Mouse (Mus musculus) forebrain, embryonic 11.5 days (tissue): Measurements from ENCODE around the gene Ptchd4. TPM values are rescaled to one million over a fixed set of nuclear protein-coding genes. Genes with fewer than 3 reads are reported as not detected.

Experiments
- ATAC-seq: fragments of 200-750 bp; cut with Nextera tagmentation; replicated peaks from 2 replicates; pipeline ENCODE4 v1.8.0; 2017; ENCODE audit warnings: moderate TSS enrichment; ENCODE audit not compliant: low FRiP score
- DNase-seq: peaks from one replicate; pipeline ENCODE4 v3.0.0-alpha.2; 2017; ENCODE audit warnings: low spot score
- H3K27ac ChIP-seq: fragments of 300-500 bp; sonication (generic); 2 replicates; pipeline ENCODE4 v1.5.1; 2014; ENCODE audit warnings: low read depth, low read length
- H3K27me3 ChIP-seq: fragments of 300-500 bp; sonication (generic); 2 replicates; pipeline ENCODE4 v1.6.1; 2014; ENCODE audit warnings: mild to moderate bottlenecking, low read length, mixed read lengths; ENCODE audit not compliant: control insufficient read depth, insufficient read depth
- H3K36me3 ChIP-seq: fragments of 300-500 bp; sonication (generic); 2 replicates; pipeline ENCODE4 v1.6.1; 2014; ENCODE audit warnings: mild to moderate bottlenecking, low read length, moderate library complexity, mixed read lengths; ENCODE audit not compliant: control insufficient read depth, insufficient read depth
- H3K4me1 ChIP-seq: fragments of 300-500 bp; sonication (generic); replicated peaks from 2 replicates; pipeline ENCODE4 v1.6.1; 2014; ENCODE audit warnings: low read length, mixed read lengths; ENCODE audit not compliant: control insufficient read depth, insufficient read depth
- H3K4me2 ChIP-seq: fragments of 300-500 bp; sonication (generic); 2 replicates; pipeline ENCODE4 v1.6.1; 2014; ENCODE audit warnings: low read depth, mild to moderate bottlenecking, low read length, moderate library complexity, mixed read lengths; ENCODE audit not compliant: severe bottlenecking
- H3K4me3 ChIP-seq: fragments of 300-500 bp; sonication (generic); 2 replicates; pipeline ENCODE4 v1.5.1; 2014; ENCODE audit warnings: low read depth, low read length
- H3K9ac ChIP-seq: fragments of 300-500 bp; sonication (generic); 2 replicates; pipeline ENCODE4 v1.6.1; 2014; ENCODE audit warnings: low read length
- H3K9me3 ChIP-seq: fragments of 300-500 bp; sonication (generic); 2 replicates; pipeline ENCODE4 v1.6.1; 2016; ENCODE audit warnings: low read length, mixed read lengths; ENCODE audit not compliant: control insufficient read depth
- WGBS: fragments of 180-500 bp; shearing (Covaris S2); extraction: QIAGEN DNeasy Blood & Tissue Kit; methylation state at CpG from one replicate; pipeline ENCODE4 v1.1.7; 2014; 5-methylcytosine and 5-hydroxymethylcytosine counted together
- polyA plus RNA-seq: library from polyadenylated mRNA; unstranded; fragments of >200 nt; fragmentation: Nextera tagmentation; extraction: Ambion mirVana; gene quantifications from 2 replicates; pipeline ENCODE4 v1.2.1, GENCODE M21; 2014

Gene Ptchd4
- 5.2 and 5.7 TPM in 2 replicates for polyA plus RNA-seq

GRCm38 (mm10) chr17:42315669-42316611, at the start of gene Ptchd4:
Gene Ptchd4, plus strand, starts transcription at chr17:42315947.
- under 1% methylated on average over 55 of the region's 56 CpGs for WGBS
- ATAC-seq (peak; percentile 81), DNase-seq (peak; percentile 79)
- peak within 1 kb of the TSS; percentile 60 for H3K4me3 ChIP-seq
- no peaks in the 10 kb centered on the region for H3K36me3 ChIP-seq
- peak within 1 kb of the TSS; percentile 88 for H3K4me2 ChIP-seq
- peaks cover 2% of the 10 kb centered on the region; the same call in 1 of the 2 replicates for H3K4me1 ChIP-seq
- H3K27ac ChIP-seq = no peak within 1 kb of the TSS
- peak within 1 kb of the TSS; percentile 68 for H3K9ac ChIP-seq
- no peaks in the 10 kb centered on the region for H3K9me3 ChIP-seq
- 0 out of 2 replicates have a peak, but pooled peaks cover 2% of the 10 kb centered on the region for H3K27me3 ChIP-seq

DNA sequence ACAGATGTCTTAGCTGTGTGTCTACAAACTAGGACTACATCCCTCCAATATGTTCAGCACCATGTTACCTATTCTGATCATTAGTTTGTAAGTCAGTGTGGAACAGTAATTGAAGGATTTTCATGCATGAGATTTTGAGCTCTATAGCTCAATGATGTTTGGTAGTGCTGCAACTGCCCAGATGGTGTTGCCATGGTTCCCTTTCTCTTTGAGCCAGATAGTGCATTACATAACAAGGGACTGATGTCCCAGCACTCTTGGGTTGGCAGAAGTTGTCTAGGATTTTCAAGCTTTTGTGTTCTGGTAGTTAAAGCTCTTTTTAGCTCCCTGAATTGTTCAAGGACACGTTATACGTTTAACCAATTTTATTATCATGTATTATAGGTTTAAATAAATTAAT, 38.9 kb upstream of the Ptchd4 start:
- Histone ChIP-seq H3K27me3 (no peaks in the 10 kb centered on the region), H3K4me3 (no peak overlapping the region), H3K36me3 (no peaks in the 10 kb centered on the region), H3K9me3 (no peaks in the 10 kb centered on the region), H3K9ac (no peak overlapping the region), H3K27ac (no peak overlapping the region), H3K4me1 (no peaks in the 10 kb centered on the region), H3K4me2 (no peak overlapping the region)
- DNase-seq = no peak
- no peak for ATAC-seq
- 91% methylated on average over 2 of the region's 2 CpGs for WGBS

DNA sequence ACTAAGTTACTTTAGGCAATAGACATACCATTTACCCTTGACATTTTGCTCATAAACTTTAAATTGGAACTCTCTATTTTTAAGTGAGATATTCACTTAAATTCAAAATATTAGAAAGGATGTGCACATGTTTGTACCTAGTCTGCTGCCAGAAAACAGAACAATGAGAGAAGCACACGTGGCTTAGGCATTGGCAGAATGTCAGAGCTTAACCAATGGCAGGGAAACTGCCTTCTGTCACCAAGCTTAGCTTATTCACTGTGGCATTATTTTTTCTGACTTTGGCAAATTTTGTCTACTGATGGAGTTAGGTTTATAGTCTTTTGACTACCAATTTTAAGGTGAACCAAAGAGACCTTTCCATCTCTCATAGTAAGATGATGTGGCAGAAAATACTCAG, 31.4 kb upstream of the Ptchd4 start:
- Histone ChIP-seq H3K27me3 (no peaks in the 10 kb centered on the region), H3K9ac (no peak overlapping the region), H3K36me3 (no peaks in the 10 kb centered on the region), H3K4me1 (no peaks in the 10 kb centered on the region), H3K4me3 (no peak overlapping the region), H3K4me2 (no peak overlapping the region), H3K9me3 (no peaks in the 10 kb centered on the region), H3K27ac (no peak overlapping the region)
- ATAC-seq (no peak), DNase-seq (no peak)
- WGBS = 71% methylated on average over 1 of the region's 1 CpGs

- DNase-seq (no peak), ATAC-seq (no peak)
- no peak overlapping the region for H3K4me3 ChIP-seq
- H3K36me3 ChIP-seq = no peaks in the 10 kb centered on the region
- no peak overlapping the region for H3K27ac ChIP-seq
- H3K9me3 ChIP-seq = no peaks in the 10 kb centered on the region
- WGBS = 73% methylated on average over 3 of the region's 3 CpGs
- no peaks in the 10 kb centered on the region for H3K4me1 ChIP-seq
- H3K9ac ChIP-seq = no peak overlapping the region
- no peak overlapping the region for H3K4me2 ChIP-seq
- H3K27me3 ChIP-seq = no peaks in the 10 kb centered on the region
Observed at GRCm38 (mm10) chr17:42286255-42286654, 29.5 kb upstream of the Ptchd4 start.

DNA sequence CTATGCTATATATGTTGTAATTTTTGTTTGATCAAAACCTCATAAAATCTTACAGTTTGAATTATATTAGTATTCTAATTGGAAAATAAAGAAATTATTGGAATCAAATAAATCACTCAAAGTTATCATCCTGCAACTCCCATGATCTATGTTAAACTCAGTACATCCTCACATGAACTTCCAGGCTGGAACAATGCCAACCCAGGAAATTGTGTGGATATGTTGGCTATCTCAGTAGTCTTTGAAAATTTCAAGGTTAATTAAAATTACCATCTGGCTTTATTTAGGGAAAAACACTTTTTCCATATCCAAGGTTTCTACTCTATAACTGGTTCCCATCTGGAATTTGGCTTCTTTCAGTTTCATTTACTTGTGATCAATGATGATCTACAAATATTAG, 25.4 kb upstream of the Ptchd4 start:
- no peak for ATAC-seq
- Histone ChIP-seq H3K4me1 (no peaks in the 10 kb centered on the region), H3K4me3 (no peak overlapping the region), H3K27ac (no peak overlapping the region), H3K9me3 (no peaks in the 10 kb centered on the region), H3K27me3 (no peaks in the 10 kb centered on the region), H3K9ac (no peak overlapping the region), H3K36me3 (no peaks in the 10 kb centered on the region), H3K4me2 (no peak overlapping the region)
- no peak for DNase-seq

DNA sequence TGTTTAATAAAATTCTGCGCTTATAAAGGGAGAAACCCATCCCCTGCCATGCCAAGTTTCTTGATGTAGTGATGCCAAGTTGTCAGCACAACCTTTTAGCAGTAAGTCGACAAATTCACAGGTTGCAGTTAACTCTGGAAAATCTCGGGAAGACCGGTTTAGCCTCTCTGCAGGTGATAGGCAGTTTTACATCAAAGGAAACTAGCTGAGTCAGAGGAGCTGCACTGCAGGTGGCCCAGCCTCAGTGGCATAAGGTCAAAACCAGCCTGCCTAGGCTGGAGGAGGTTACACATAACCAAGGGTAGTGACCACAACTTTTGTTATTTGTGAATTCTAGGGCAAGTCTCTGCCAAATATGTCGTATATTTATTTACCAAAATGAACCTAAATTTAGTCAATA, 24.0 kb upstream of the Ptchd4 start:
- 58% methylated on average over 5 of the region's 5 CpGs for WGBS
- Histone ChIP-seq H3K27ac (no peak overlapping the region), H3K27me3 (no peaks in the 10 kb centered on the region), H3K9me3 (no peaks in the 10 kb centered on the region), H3K9ac (no peak overlapping the region), H3K4me1 (no peaks in the 10 kb centered on the region), H3K4me3 (no peak overlapping the region), H3K4me2 (no peak overlapping the region), H3K36me3 (no peaks in the 10 kb centered on the region)
- DNase-seq (no peak), ATAC-seq (no peak)

DNA sequence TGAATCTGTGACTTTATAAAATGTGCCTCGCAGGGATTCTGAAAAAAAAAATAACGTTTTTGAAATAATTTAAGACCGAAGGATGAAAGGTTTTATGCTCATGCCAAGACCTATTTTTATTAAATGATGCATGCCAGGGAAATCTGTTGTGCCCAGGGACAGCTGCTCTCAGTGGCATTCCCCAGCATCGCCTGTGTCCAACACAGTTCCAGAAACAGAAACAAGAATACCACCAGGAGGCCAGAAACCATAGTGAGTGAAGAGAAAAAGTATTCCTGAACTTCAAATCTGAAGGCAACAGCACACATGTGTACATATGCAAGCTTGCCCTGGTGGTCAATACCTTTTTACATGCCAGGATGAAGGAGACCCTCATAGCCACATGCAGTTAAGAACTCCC, 17.8 kb upstream of the Ptchd4 start:
- Histone ChIP-seq H3K9ac (no peak overlapping the region), H3K27me3 (no peaks in the 10 kb centered on the region), H3K27ac (no peak overlapping the region), H3K4me3 (no peak overlapping the region), H3K4me1 (no peaks in the 10 kb centered on the region), H3K36me3 (no peaks in the 10 kb centered on the region), H3K4me2 (no peak overlapping the region), H3K9me3 (no peaks in the 10 kb centered on the region)
- ATAC-seq (no peak), DNase-seq (no peak)
- WGBS = 85% methylated on average over 4 of the region's 4 CpGs

- no peaks in the 10 kb centered on the region for H3K4me1 ChIP-seq
- WGBS = 91% methylated on average over 3 of the region's 3 CpGs
- DNase-seq (no peak), ATAC-seq (no peak)
- H3K9ac ChIP-seq = no peak overlapping the region
- no peaks in the 10 kb centered on the region for H3K36me3 ChIP-seq
- H3K9me3 ChIP-seq = no peaks in the 10 kb centered on the region
- no peak overlapping the region for H3K4me2 ChIP-seq
- H3K27ac ChIP-seq = no peak overlapping the region
- no peaks in the 10 kb centered on the region for H3K27me3 ChIP-seq
- no peak overlapping the region for H3K4me3 ChIP-seq
Observed at GRCm38 (mm10) chr17:42299681-42300080, 16.1 kb upstream of the Ptchd4 start.
